Comparison of ENCODE assay signal across 21 mouse cellular contexts in genomic region chr14:73366278-73366677, GRCm38 (mm10). TPM values are rescaled to one million over a fixed set of nuclear protein-coding genes. Genes with fewer than 3 reads are reported as not detected.
DNase-seq lines count a peak whose midpoint lies in the region; ATAC-seq lines count a peak whose summit lies in the region.
"Had no signal": no experiment of that assay in that cellular context is flagged by ENCODE, and none has a peak within 500 bp of the region (broad histone marks: within the 10 kb centered on the region; RNA-seq: fewer than 3 reads in every experiment).

No protein-coding gene starts in this region.

- peak; percentile 20; the same call in 1 of the 2 replicates for ATAC-seq in forebrain, embryonic 14.5 days
- peak; percentile 73 for ATAC-seq in forebrain, embryonic 16.5 days
- ATAC-seq: activated CD4-positive, CD25-positive, alpha-beta regulatory T cell, adult 4 months; intestine, embryonic 15.5 days; Patski had no signal

- no peak overlapping the region for H3K9ac ChIP-seq in forebrain, embryonic 14.5 days (ENCODE audit: low read length)
- no peak overlapping the region for H3K9ac ChIP-seq in forebrain, embryonic 16.5 days (replicated peaks; ENCODE audit: low read depth, low read length)
- H3K9ac ChIP-seq: embryonic facial prominence, embryonic 12.5 days; heart, embryonic 12.5 days; hindbrain, embryonic 14.5 days; intestine, embryonic 15.5 days had no signal

- DNase-seq in forebrain, embryonic 14.5 days (ENCODE audit: low spot score) = peak; percentile 35
- no peak for DNase-seq in forebrain, embryonic 10.5 days (ENCODE audit: extremely low spot score, low spot score)
- DNase-seq in layer of hippocampus, adult 9-11 months = peak; percentile 52
- DNase-seq in layer of hippocampus, postnatal 36 days = no peak
- DNase-seq in brain, adult 2 months (ENCODE audit: low read depth, low spot score) = peak; percentile 86
- no peak for DNase-seq in cerebellum, adult 9-10 months
- DNase-seq: adrenal gland, postnatal 14 days; cerebellum, adult 2 months; cerebellum, postnatal 14 days; embryo, embryonic 11 days; gastrocnemius, adult 2 months; gastrocnemius, postnatal 25 days had no signal

- no peaks in the 10 kb centered on the region for H3K4me1 ChIP-seq in forebrain, embryonic 14.5 days (ENCODE audit: control insufficient read depth, insufficient read depth, low read length)
- H3K4me1 ChIP-seq in forebrain, embryonic 10.5 days = no peaks in the 10 kb centered on the region
- no peaks in the 10 kb centered on the region for H3K4me1 ChIP-seq in forebrain, embryonic 16.5 days (replicated peaks; ENCODE audit: control insufficient read depth, insufficient read depth, low read length)
- H3K4me1 ChIP-seq: hindbrain, embryonic 10.5 days had no signal

- no peaks in the 10 kb centered on the region for H3K9me3 ChIP-seq in forebrain, embryonic 14.5 days (replicated peaks; ENCODE audit: control insufficient read depth, low read length)
- H3K9me3 ChIP-seq in forebrain, embryonic 10.5 days = no peaks in the 10 kb centered on the region
- H3K9me3 ChIP-seq in forebrain, embryonic 16.5 days (ENCODE audit: control insufficient read depth, low read length) = no peaks in the 10 kb centered on the region
- H3K9me3 ChIP-seq: embryonic facial prominence, embryonic 12.5 days; hindbrain, embryonic 10.5 days; intestine, embryonic 15.5 days had no signal

- H3K4me2 ChIP-seq in forebrain, embryonic 14.5 days (ENCODE audit: low read length) = no peak overlapping the region
- H3K4me2 ChIP-seq in forebrain, embryonic 16.5 days (ENCODE audit: low read length) = no peak overlapping the region
- H3K4me2 ChIP-seq: embryonic facial prominence, embryonic 12.5 days; heart, embryonic 12.5 days; hindbrain, embryonic 14.5 days; intestine, embryonic 15.5 days had no signal

- H3K27ac ChIP-seq in forebrain, embryonic 14.5 days (ENCODE audit: low read depth, low read length) = no peak overlapping the region
- no peak overlapping the region for H3K27ac ChIP-seq in forebrain, embryonic 10.5 days
- H3K27ac ChIP-seq in forebrain, embryonic 16.5 days (ENCODE audit: low read length) = no peak overlapping the region
- H3K27ac ChIP-seq: embryonic facial prominence, embryonic 12.5 days; gastrocnemius, adult 2 months; hindbrain, embryonic 10.5 days; hindbrain, embryonic 14.5 days; intestine, embryonic 15.5 days had no signal

- H3K27me3 ChIP-seq in forebrain, embryonic 14.5 days (replicated peaks; ENCODE audit: control insufficient read depth, insufficient read depth, low read length) = no peaks in the 10 kb centered on the region
- H3K27me3 ChIP-seq in forebrain, embryonic 10.5 days (ENCODE audit: poor library complexity, severe bottlenecking) = no peaks in the 10 kb centered on the region
- H3K27me3 ChIP-seq in forebrain, embryonic 16.5 days (replicated peaks; ENCODE audit: control insufficient read depth, insufficient read depth, low read length) = no peaks in the 10 kb centered on the region
- H3K27me3 ChIP-seq: CH12.LX; embryonic facial prominence, embryonic 12.5 days; heart, embryonic 12.5 days; intestine, embryonic 15.5 days; Patski had no signal

- H3K4me3 ChIP-seq in forebrain, embryonic 14.5 days (ENCODE audit: low read depth, low read length) = no peak overlapping the region
- H3K4me3 ChIP-seq in forebrain, embryonic 10.5 days = no peak overlapping the region
- H3K4me3 ChIP-seq in forebrain, embryonic 16.5 days (replicated peaks; ENCODE audit: low read length) = no peak overlapping the region
- H3K4me3 ChIP-seq: embryonic facial prominence, embryonic 12.5 days; gastrocnemius, adult 2 months; heart, embryonic 12.5 days; hindbrain, embryonic 10.5 days; intestine, embryonic 15.5 days had no signal

- peaks cover 79% of the 10 kb centered on the region for H3K36me3 ChIP-seq in forebrain, embryonic 14.5 days (ENCODE audit: control insufficient read depth, insufficient read depth, low read length)
- peaks cover 79% of the 10 kb centered on the region for H3K36me3 ChIP-seq in forebrain, embryonic 10.5 days (replicated peaks)
- H3K36me3 ChIP-seq in forebrain, embryonic 16.5 days (ENCODE audit: control insufficient read depth, insufficient read depth) = peaks cover 42% of the 10 kb centered on the region

- 61% methylated on average over 11 of the region's 11 CpGs for WGBS in forebrain, embryonic 14.5 days
- 94% methylated on average over 11 of the region's 11 CpGs for WGBS in forebrain, embryonic 10.5 days
- 58% methylated on average over 11 of the region's 11 CpGs for WGBS in forebrain, embryonic 16.5 days

RNA-seq across cellular contexts. Expression of gene Itm2b, which starts 18.8 kb away (rescaled TPM):
- polyA plus RNA-seq in forebrain, embryonic 14.5 days (2014; fragmentation: Nextera tagmentation; extraction: Ambion mirVana) = 754 and 783 TPM in 2 replicates
- 192 and 209 TPM in 2 replicates for polyA plus RNA-seq in forebrain, embryonic 10.5 days (2016; fragmentation: Nextera tagmentation; extraction: Ambion mirVana)
- 1,000 to 10,000 TPM in 1 of 2 experiments, 100 to 1,000 TPM in 1; 984 to 1,028 TPM for total RNA-seq in layer of hippocampus, postnatal 36 days (2021)
- polyA plus RNA-seq in forebrain, embryonic 16.5 days (2015; fragmentation: Nextera tagmentation; extraction: Ambion mirVana) = 630 and 738 TPM in 2 replicates

RNA-seq across cellular contexts. Expression of gene Rb1, which starts 40.7 kb away (rescaled TPM):
- 27.2 and 28.5 TPM in 2 replicates for polyA plus RNA-seq in forebrain, embryonic 14.5 days (2014; fragmentation: Nextera tagmentation; extraction: Ambion mirVana)
- 21.3 and 27.7 TPM in 2 replicates for polyA plus RNA-seq in forebrain, embryonic 10.5 days (2016; fragmentation: Nextera tagmentation; extraction: Ambion mirVana)
- total RNA-seq in layer of hippocampus, postnatal 36 days (2021) = 10 to 100 TPM; 39.2 to 43.2 TPM
- 15.8 and 22.7 TPM in 2 replicates for polyA plus RNA-seq in forebrain, embryonic 16.5 days (2015; fragmentation: Nextera tagmentation; extraction: Ambion mirVana)

Comparison
In these comparisons a context has a peak if more than half of its experiments do, and no peak if none do; other contexts are left out.
1. DNase-seq: peak in forebrain, embryonic 14.5 days (single experiment), layer of hippocampus, adult 9-11 months (single experiment) and brain, adult 2 months (single experiment); none in forebrain, embryonic 10.5 days (single experiment), layer of hippocampus, postnatal 36 days (0 of 2) and cerebellum, adult 9-10 months (single experiment).